27 mouse cellular contexts compared by ENCODE assay signal in the genomic region with DNA sequence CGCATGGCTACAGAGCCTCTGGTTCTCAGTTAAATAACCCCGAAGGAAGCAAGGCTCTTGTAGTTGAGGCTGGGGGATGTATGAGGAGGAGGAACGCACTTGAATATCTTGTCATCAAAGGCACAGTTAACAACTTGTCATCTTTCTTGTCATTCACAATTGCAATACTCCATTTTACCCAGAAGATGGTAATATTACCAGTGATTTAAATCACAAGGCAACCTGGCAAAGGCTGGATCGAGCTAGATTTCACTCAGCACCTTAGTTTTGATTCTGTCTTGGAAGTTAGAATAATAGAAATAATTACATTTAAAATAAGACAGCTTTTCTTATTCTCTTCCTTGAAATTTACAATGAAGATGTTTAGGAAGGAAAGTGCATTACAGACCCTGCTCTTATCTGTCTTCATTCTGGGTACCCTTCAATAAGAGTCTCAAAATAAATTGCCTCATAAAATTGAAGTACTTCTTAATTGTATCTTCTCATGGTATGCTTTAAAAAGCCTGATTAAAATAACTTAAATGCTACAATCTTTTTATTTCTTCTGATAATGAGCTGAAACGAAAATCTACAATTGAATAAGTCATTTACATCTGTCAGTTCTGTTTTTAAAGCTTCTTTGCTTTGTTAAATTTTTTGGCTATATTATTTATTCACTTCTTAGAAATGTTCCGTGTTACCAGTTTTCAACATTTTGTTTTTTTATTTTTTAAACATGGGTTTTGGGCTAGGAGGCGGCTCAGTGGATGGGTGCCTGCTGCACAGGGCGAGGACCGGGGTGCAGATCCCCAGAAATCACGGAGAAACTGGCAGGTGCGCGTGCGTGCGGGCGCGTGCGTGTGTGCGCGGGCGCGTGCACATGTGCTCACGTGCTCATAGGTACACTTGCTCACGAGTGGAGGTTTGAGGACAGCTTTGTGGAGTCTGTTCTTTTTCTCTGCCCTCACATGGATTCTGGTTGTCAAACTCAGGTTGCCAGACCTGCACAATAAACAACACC. TPM values are rescaled to one million over a fixed set of nuclear protein-coding genes. Genes with fewer than 3 reads are reported as not detected.
DNase-seq lines count a peak whose midpoint lies in the region; ATAC-seq and TF ChIP-seq lines count a peak whose summit lies in the region.
"Had no signal": no experiment of that assay in that cellular context is flagged by ENCODE, and none has a peak within 500 bp of the region (broad histone marks: within the 10 kb centered on the region; RNA-seq: fewer than 3 reads in every experiment).

No protein-coding gene starts in this region.

- 91% methylated on average over 23 of the region's 23 CpGs for WGBS in hindbrain, postnatal 0 days
- WGBS in hindbrain, embryonic 11.5 days = 92% methylated on average over 23 of the region's 23 CpGs
- WGBS in midbrain, embryonic 15.5 days = 89% methylated on average over 23 of the region's 23 CpGs
- WGBS in midbrain, embryonic 13.5 days = 93% methylated on average over 23 of the region's 23 CpGs
- 85% methylated on average over 23 of the region's 23 CpGs for WGBS in forebrain, embryonic 16.5 days
- 89% methylated on average over 23 of the region's 23 CpGs for WGBS in kidney, embryonic 16.5 days

- TF ChIP-seq CTCF in hindbrain, postnatal 0 days (IDR thresholded peaks at IDR 0.05; ENCODE audit: low read depth) = peak; percentile 52

- H3K9me3 ChIP-seq in hindbrain, postnatal 0 days (ENCODE audit: low read length) = no peaks in the 10 kb centered on the region
- no peaks in the 10 kb centered on the region for H3K9me3 ChIP-seq in hindbrain, embryonic 11.5 days (ENCODE audit: control insufficient read depth, low read length)
- no peaks in the 10 kb centered on the region for H3K9me3 ChIP-seq in midbrain, embryonic 15.5 days
- H3K9me3 ChIP-seq in midbrain, embryonic 13.5 days = no peaks in the 10 kb centered on the region
- H3K9me3 ChIP-seq in forebrain, embryonic 16.5 days (ENCODE audit: control insufficient read depth, low read length) = no peaks in the 10 kb centered on the region
- no peaks in the 10 kb centered on the region for H3K9me3 ChIP-seq in kidney, embryonic 16.5 days (ENCODE audit: low read length)
- H3K9me3 ChIP-seq: G1E; heart, embryonic 13.5 days; hindbrain, embryonic 12.5 days; kidney, embryonic 15.5 days; liver, embryonic 13.5 days; megakaryocyte, embryonic 14.5 days had no signal

- peak; percentile 64 for DNase-seq in hindbrain, postnatal 0 days (ENCODE audit: low spot score)
- DNase-seq in hindbrain, embryonic 11.5 days (ENCODE audit: low spot score) = no peak
- DNase-seq in embryo, embryonic 10.5 days (ENCODE audit: low spot score) = no peak
- DNase-seq: adrenal gland, adult 2 months; cerebellum, adult 9-10 months; gastrocnemius, postnatal 25 days; heart, adult 2 months; heart, postnatal 14 days; kidney, adult 11 months; layer of hippocampus, postnatal 36 days; liver, embryonic 13.5 days; lung, adult 2 months had no signal

- no peak overlapping the region for H3K4me3 ChIP-seq in hindbrain, postnatal 0 days (ENCODE audit: low read length)
- H3K4me3 ChIP-seq in hindbrain, embryonic 11.5 days (ENCODE audit: low read depth, low read length) = no peak overlapping the region
- no peak overlapping the region for H3K4me3 ChIP-seq in midbrain, embryonic 15.5 days
- H3K4me3 ChIP-seq in midbrain, embryonic 13.5 days (replicated peaks) = no peak overlapping the region
- no peak overlapping the region for H3K4me3 ChIP-seq in forebrain, embryonic 16.5 days (replicated peaks; ENCODE audit: low read length)
- H3K4me3 ChIP-seq in kidney, embryonic 16.5 days (ENCODE audit: low read length) = no peak overlapping the region
- H3K4me3 ChIP-seq: heart, adult 2 months; heart, embryonic 13.5 days; hindbrain, embryonic 12.5 days; kidney, embryonic 15.5 days; liver, embryonic 13.5 days; megakaryocyte, embryonic 14.5 days had no signal

- no peaks in the 10 kb centered on the region for H3K27me3 ChIP-seq in hindbrain, postnatal 0 days (ENCODE audit: insufficient read depth, low read length)
- no peaks in the 10 kb centered on the region for H3K27me3 ChIP-seq in hindbrain, embryonic 11.5 days (ENCODE audit: control insufficient read depth, insufficient read depth, low read length)
- H3K27me3 ChIP-seq in midbrain, embryonic 15.5 days (replicated peaks) = no peaks in the 10 kb centered on the region
- H3K27me3 ChIP-seq in midbrain, embryonic 13.5 days = no peaks in the 10 kb centered on the region
- H3K27me3 ChIP-seq in forebrain, embryonic 16.5 days (replicated peaks; ENCODE audit: control insufficient read depth, insufficient read depth, low read length) = no peaks in the 10 kb centered on the region
- no peaks in the 10 kb centered on the region for H3K27me3 ChIP-seq in kidney, embryonic 16.5 days (ENCODE audit: insufficient read depth, low read length)
- H3K27me3 ChIP-seq: heart, embryonic 13.5 days; hindbrain, embryonic 12.5 days; kidney, embryonic 15.5 days; liver, embryonic 13.5 days; megakaryocyte, embryonic 14.5 days had no signal

- no peak overlapping the region for H3K4me2 ChIP-seq in hindbrain, postnatal 0 days (ENCODE audit: low read depth, low read length)
- no peak overlapping the region for H3K4me2 ChIP-seq in hindbrain, embryonic 11.5 days (replicated peaks; ENCODE audit: low read depth, low read length)
- H3K4me2 ChIP-seq in midbrain, embryonic 15.5 days = no peak overlapping the region
- no peak overlapping the region for H3K4me2 ChIP-seq in midbrain, embryonic 13.5 days (replicated peaks)
- no peak overlapping the region for H3K4me2 ChIP-seq in forebrain, embryonic 16.5 days (ENCODE audit: low read length)
- H3K4me2 ChIP-seq in kidney, embryonic 16.5 days (replicated peaks; ENCODE audit: low read depth, low read length) = no peak overlapping the region
- H3K4me2 ChIP-seq: heart, embryonic 13.5 days; hindbrain, embryonic 12.5 days; kidney, embryonic 15.5 days; liver, embryonic 13.5 days had no signal

- no peaks in the 10 kb centered on the region for H3K4me1 ChIP-seq in hindbrain, postnatal 0 days (ENCODE audit: insufficient read depth, low read length)
- no peaks in the 10 kb centered on the region for H3K4me1 ChIP-seq in hindbrain, embryonic 11.5 days (replicated peaks; ENCODE audit: control insufficient read depth, insufficient read depth, low read length)
- no peaks in the 10 kb centered on the region for H3K4me1 ChIP-seq in midbrain, embryonic 15.5 days
- H3K4me1 ChIP-seq in midbrain, embryonic 13.5 days (replicated peaks) = 0 out of 2 replicates have a peak, but pooled peaks cover 3% of the 10 kb centered on the region
- no peaks in the 10 kb centered on the region; the same call in 1 of the 2 replicates for H3K4me1 ChIP-seq in forebrain, embryonic 16.5 days (replicated peaks; ENCODE audit: control insufficient read depth, insufficient read depth, low read length)
- H3K4me1 ChIP-seq in kidney, embryonic 16.5 days (ENCODE audit: insufficient read depth, low read length) = no peaks in the 10 kb centered on the region
- H3K4me1 ChIP-seq: heart, embryonic 13.5 days; hindbrain, embryonic 12.5 days; kidney, embryonic 15.5 days; liver, embryonic 13.5 days; megakaryocyte, embryonic 14.5 days had no signal

- no peak overlapping the region for H3K27ac ChIP-seq in hindbrain, postnatal 0 days
- no peak overlapping the region for H3K27ac ChIP-seq in hindbrain, embryonic 11.5 days (ENCODE audit: low read depth, low read length)
- 0 out of 2 replicates have a peak overlapping the region, but pooled peaks have one; percentile 50 for H3K27ac ChIP-seq in midbrain, embryonic 15.5 days
- H3K27ac ChIP-seq in midbrain, embryonic 13.5 days = no peak overlapping the region
- H3K27ac ChIP-seq in forebrain, embryonic 16.5 days (ENCODE audit: low read length) = peak overlapping the region; percentile 56; the same call in 1 of the 2 replicates
- H3K27ac ChIP-seq in kidney, embryonic 16.5 days (ENCODE audit: low read length) = no peak overlapping the region
- H3K27ac ChIP-seq: heart, adult 2 months; heart, embryonic 13.5 days; hindbrain, embryonic 12.5 days; kidney, embryonic 15.5 days; liver, embryonic 13.5 days had no signal

- H3K36me3 ChIP-seq in hindbrain, postnatal 0 days (ENCODE audit: insufficient read depth, low read length) = no peaks in the 10 kb centered on the region
- H3K36me3 ChIP-seq in hindbrain, embryonic 11.5 days (ENCODE audit: control insufficient read depth, insufficient read depth, low read length) = no peaks in the 10 kb centered on the region
- no peaks in the 10 kb centered on the region for H3K36me3 ChIP-seq in midbrain, embryonic 15.5 days (replicated peaks)
- H3K36me3 ChIP-seq in midbrain, embryonic 13.5 days = no peaks in the 10 kb centered on the region
- no peaks in the 10 kb centered on the region for H3K36me3 ChIP-seq in forebrain, embryonic 16.5 days (ENCODE audit: control insufficient read depth, insufficient read depth)
- no peaks in the 10 kb centered on the region for H3K36me3 ChIP-seq in kidney, embryonic 16.5 days (ENCODE audit: insufficient read depth, low read length)
- H3K36me3 ChIP-seq: G1E; heart, embryonic 13.5 days; hindbrain, embryonic 12.5 days; kidney, embryonic 15.5 days; liver, embryonic 13.5 days had no signal

- no peak for ATAC-seq in hindbrain, postnatal 0 days
- ATAC-seq in hindbrain, embryonic 11.5 days (ENCODE audit: low FRiP score) = no peak
- ATAC-seq in midbrain, embryonic 15.5 days (replicated peaks) = no peak
- no peak for ATAC-seq in midbrain, embryonic 13.5 days
- ATAC-seq in forebrain, embryonic 16.5 days = peak; percentile 66
- ATAC-seq in kidney, embryonic 16.5 days (ENCODE audit: low FRiP score, low TSS enrichment) = no peak
- ATAC-seq: Patski had no signal

- H3K9ac ChIP-seq in hindbrain, postnatal 0 days (replicated peaks; ENCODE audit: low read length) = no peak overlapping the region
- H3K9ac ChIP-seq in hindbrain, embryonic 11.5 days (ENCODE audit: low read depth, low read length) = no peak overlapping the region
- no peak overlapping the region for H3K9ac ChIP-seq in midbrain, embryonic 15.5 days
- H3K9ac ChIP-seq in midbrain, embryonic 13.5 days (replicated peaks) = no peak overlapping the region
- H3K9ac ChIP-seq in forebrain, embryonic 16.5 days (replicated peaks; ENCODE audit: low read depth, low read length) = no peak overlapping the region
- no peak overlapping the region for H3K9ac ChIP-seq in kidney, embryonic 16.5 days (replicated peaks; ENCODE audit: low read length)
- H3K9ac ChIP-seq: heart, embryonic 13.5 days; hindbrain, embryonic 12.5 days; kidney, embryonic 15.5 days; liver, embryonic 13.5 days had no signal

RNA-seq across cellular contexts. Expression of a gene that starts 7.2 kb away (rescaled TPM):
- total RNA-seq in hindbrain, postnatal 0 days (2014; rRNA removed) = not detected in 2 replicates
- 0.38 and 0.53 TPM in 2 replicates for polyA plus RNA-seq in hindbrain, postnatal 0 days (2015; fragmentation: Nextera tagmentation; extraction: Ambion mirVana)
- polyA plus RNA-seq in hindbrain, embryonic 11.5 days (2014; fragmentation: Nextera tagmentation; extraction: Ambion mirVana) = 0.36 and 0.39 TPM in 2 replicates
- 0.10 and 0.29 TPM in 2 replicates for polyA plus RNA-seq in midbrain, embryonic 15.5 days (2015; fragmentation: Nextera tagmentation; extraction: Ambion mirVana)
- polyA plus RNA-seq in midbrain, embryonic 13.5 days (2015; fragmentation: Nextera tagmentation; extraction: Ambion mirVana) = 0.12 and 0.28 TPM in 2 replicates
- 0.21 and 0.22 TPM in 2 replicates for polyA plus RNA-seq in forebrain, embryonic 16.5 days (2015; fragmentation: Nextera tagmentation; extraction: Ambion mirVana)
- polyA plus RNA-seq in kidney, embryonic 16.5 days (2015; fragmentation: Nextera tagmentation; extraction: Ambion mirVana) = 0.10 TPM in 1 of 2 replicates, not detected in the other
- total RNA-seq: G1E; gastrocnemius, postnatal 25 days; heart, adult 2 months; heart, postnatal 14 days; layer of hippocampus, postnatal 36 days had no signal
- polyA plus RNA-seq: adrenal gland, adult 2 months; embryonic facial prominence, embryonic 11.5 days; G1E; heart, embryonic 13.5 days; kidney, embryonic 15.5 days; large intestine, adult 2 months; liver, embryonic 13.5 days; lung, adult 2 months; Patski; small intestine, adult 2 months; thymus, postnatal 0 days; urinary bladder, adult 2 months had no signal

Comparison
In these comparisons a context has a peak if more than half of its experiments do, and no peak if none do; other contexts are left out.
1. H3K27ac ChIP-seq: peak in midbrain, embryonic 15.5 days (single experiment) and forebrain, embryonic 16.5 days (single experiment); none in hindbrain, postnatal 0 days (single experiment), hindbrain, embryonic 11.5 days (single experiment), midbrain, embryonic 13.5 days (single experiment) and kidney, embryonic 16.5 days (single experiment).